Mouse (Mus musculus): ENCODE measurements around the gene Sptlc2.

GRCm38 (mm10) chr12:87274853-87275831 lies 113.0 kb downstream of the Sptlc2 start:
- TF ChIP-seq CTCF (conservative IDR thresholded peaks at IDR 0.05; ENCODE audit: low read length), result no peak
- no peak for TF ChIP-seq NANOG (IDR thresholded peaks at IDR 0.05; ENCODE audit: borderline replicate concordance, low read length)

Measured in E14TG2a.4 (cell line).